Mouse (Mus musculus) cerebellum, adult 11 months (tissue): ENCODE measurements around the gene Atp5j2.

Source experiments
- DNase-seq: peaks from one replicate; pipeline ENCODE4 v3.0.0; 2022

Gene Atp5j2

GRCm38 (mm10) chr5:145200387-145200786, 8.5 kb upstream of the Atp5j2 start:
- DNase-seq: no peak

- DNase-seq: peak; percentile 85
Observed at GRCm38 (mm10) chr5:145190875-145191798, 725 bp downstream of the Atp5j2 start.

- DNase-seq: no peak
Observed at GRCm38 (mm10) chr5:145190373-145190772, 1.5 kb downstream of the Atp5j2 start.

GRCm38 (mm10) chr5:145189416-145189815, 2.4 kb downstream of the Atp5j2 start:
- no peak for DNase-seq

- DNase-seq: no peak
Observed at GRCm38 (mm10) chr5:145185244-145185643, 6.6 kb downstream of the Atp5j2 start.

GRCm38 (mm10) chr5:145178461-145178980, 13.3 kb downstream of the Atp5j2 start:
- no peak for DNase-seq

- no peak for DNase-seq
Observed at GRCm38 (mm10) chr5:145167306-145167661, 24.6 kb downstream of the Atp5j2 start.

- DNase-seq: peak; percentile 98
Observed at GRCm38 (mm10) chr5:145166536-145167305, 25.1 kb downstream of the Atp5j2 start, which contains the start of the genes Ptcd1 and Cpsf4. Ptcd1 (minus strand) TSS chr5:145167108. Cpsf4 (plus strand) TSS chr5:145167213.

GRCm38 (mm10) chr5:145165184-145165583, 26.7 kb downstream of the Atp5j2 start:
- peak; percentile 11 for DNase-seq

- DNase-seq: no peak
Observed at GRCm38 (mm10) chr5:145164710-145165109, 27.2 kb downstream of the Atp5j2 start.

GRCm38 (mm10) chr5:145161361-145161760, 30.5 kb downstream of the Atp5j2 start:
- no peak for DNase-seq

GRCm38 (mm10) chr5:145152690-145153089, 39.2 kb downstream of the Atp5j2 start:
- DNase-seq: no peak

- DNase-seq: no peak
Observed at GRCm38 (mm10) chr5:145149294-145149693, 42.6 kb downstream of the Atp5j2 start.

GRCm38 (mm10) chr5:145147748-145148147, 44.1 kb downstream of the Atp5j2 start:
- no peak for DNase-seq

- DNase-seq: peak; percentile 12
Observed at GRCm38 (mm10) chr5:145140611-145141010, 51.3 kb downstream of the Atp5j2 start.

GRCm38 (mm10) chr5:145139571-145140519, 52.0 kb downstream of the Atp5j2 start, which contains the start of the genes Pdap1 and Bud31:
Pdap1 (minus strand) TSS chr5:145140238.
Bud31 (plus strand) TSS chr5:145140362.
- peak; percentile 94 for DNase-seq

GRCm38 (mm10) chr5:145138836-145139235, 53.0 kb downstream of the Atp5j2 start:
- DNase-seq: no peak
